Mouse (Mus musculus): ENCODE results near the gene Ptprcap. TPM values are rescaled to one million over a fixed set of nuclear protein-coding genes. Genes with fewer than 3 reads are reported as not detected.
"Not testable (repeated sequence)": the region's sequence is repeated elsewhere in the genome, so short reads cannot be mapped to it uniquely, and the experiment has no call there.

Gene Ptprcap
- total and polyA plus RNA-seq, 3 experiments, result 67.9 to 75.7 TPM; not detected in 1

GRCm38 (mm10) chr19:4134354-4134753 lies 19.1 kb upstream of the Ptprcap start:
- Histone ChIP-seq H3K27me3 (ENCODE audit: control insufficient read depth in 1 of 2, insufficient read depth in 2 of 2, low read length in 2 of 2) (no peaks in the 10 kb centered on the region), H3K9me3 (replicated peaks; ENCODE audit: insufficient read depth, low read length) (no peaks in the 10 kb centered on the region), H3K4me1 (ENCODE audit: control insufficient read depth in 1 of 2, insufficient read depth in 2 of 2, low read length in 2 of 2) (no peaks in the 10 kb centered on the region), H3K79me2 (ENCODE audit: control insufficient read depth, insufficient read depth, low read length, poor library complexity) (no peaks in the 10 kb centered on the region), H3K36me3 (ENCODE audit: control insufficient read depth in 1 of 2, insufficient read depth in 2 of 2, low read length in 2 of 2) (no peaks in the 10 kb centered on the region; a peak in 1 of 4 replicates), H3K4me3 (ENCODE audit: control insufficient read depth in 1 of 2, insufficient read depth in 1 of 2, low read depth in 2 of 2, low read length in 2 of 2) (no peak overlapping the region), H3K27ac (ENCODE audit: control insufficient read depth, low read depth, low read length) (no peak overlapping the region), H3K9ac (ENCODE audit: control insufficient read depth, low read depth, low read length, poor library complexity, severe bottlenecking) (no peak overlapping the region)
- no peak for TF ChIP-seq ZNF384 (IDR thresholded peaks at IDR 0.05; ENCODE audit: low read depth, low read length)
- TF ChIP-seq CHD2 (IDR thresholded peaks at IDR 0.05; ENCODE audit: low read length), result no peak
- no peak for TF ChIP-seq MEF2A (IDR thresholded peaks at IDR 0.05; ENCODE audit: extremely low read depth, insufficient replicate concordance, low read depth, low read length, poor library complexity, severe bottlenecking)
- no peak for TF ChIP-seq RCOR1 (IDR thresholded peaks at IDR 0.05; ENCODE audit: low read depth, low read length)
- TF ChIP-seq ZC3H11A (IDR thresholded peaks at IDR 0.05; ENCODE audit: low read depth, low read length), result no peak
- no peak for TF ChIP-seq USF2 (IDR thresholded peaks at IDR 0.05; ENCODE audit: borderline replicate concordance in 1 of 2, insufficient read depth in 1 of 2, low read depth in 1 of 2, low read length in 2 of 2)
- no peak for TF ChIP-seq POLR2AphosphoS5 (IDR thresholded peaks at IDR 0.05; ENCODE audit: borderline replicate concordance, low read depth, low read length)
- no peak for TF ChIP-seq MYB (IDR thresholded peaks at IDR 0.05; ENCODE audit: low read depth, low read length)
- no peak for TF ChIP-seq TAL1 (IDR thresholded peaks at IDR 0.05; ENCODE audit: low read length)
- no peak for TF ChIP-seq CTCF (IDR thresholded peaks at IDR 0.05 in 2 of 3, conservative IDR thresholded peaks at IDR 0.05 in 1 of 3; ENCODE audit: control insufficient read depth in 1 of 3, insufficient read depth in 1 of 3, low read depth in 2 of 3, low read length in 3 of 3, poor library complexity in 1 of 3, severe bottlenecking in 1 of 3)
- TF ChIP-seq NRF1 (IDR thresholded peaks at IDR 0.05; ENCODE audit: insufficient read depth, low read depth, low read length, poor library complexity, severe bottlenecking), result no peak
- TF ChIP-seq POLR2AphosphoS2 (IDR thresholded peaks at IDR 0.05; ENCODE audit: low read length), result no peak
- TF ChIP-seq MAX (IDR thresholded peaks at IDR 0.05; ENCODE audit: low read length), result no peak
- TF ChIP-seq CHD1 (IDR thresholded peaks at IDR 0.05; ENCODE audit: low read depth, low read length), result no peak
- no peak for TF ChIP-seq ELF1 (IDR thresholded peaks at IDR 0.05; ENCODE audit: low read depth, low read length)
- no peak for TF ChIP-seq E2F4 (IDR thresholded peaks at IDR 0.05; ENCODE audit: borderline replicate concordance, low read depth, low read length)
- TF ChIP-seq ZKSCAN1 (IDR thresholded peaks at IDR 0.05; ENCODE audit: low read depth, low read length), result no peak
- TF ChIP-seq TBP (IDR thresholded peaks at IDR 0.05; ENCODE audit: low read depth, low read length), result no peak
- no peak for DNase-seq (ENCODE audit: low read depth, low spot score)

GRCm38 (mm10) chr19:4135229-4135962 lies 18.0 kb upstream of the Ptprcap start:
- H3K4me3 ChIP-seq (ENCODE audit: control insufficient read depth in 1 of 2, insufficient read depth in 1 of 2, low read depth in 2 of 2, low read length in 2 of 2), result not testable (repeated sequence)

More at GRCm38 (mm10) chr19:4135229-4135962, 18.0 kb upstream of the Ptprcap start:
- H3K27ac ChIP-seq (ENCODE audit: control insufficient read depth, low read depth, low read length); DNase-seq (ENCODE audit: low read depth, low spot score); H3K9ac ChIP-seq (ENCODE audit: control insufficient read depth, low read depth, low read length, poor library complexity, severe bottlenecking); H3K4me1 ChIP-seq (ENCODE audit: control insufficient read depth in 1 of 2, insufficient read depth in 2 of 2, low read length in 2 of 2); H3K27me3 ChIP-seq (ENCODE audit: control insufficient read depth in 1 of 2, insufficient read depth in 2 of 2, low read length in 2 of 2); H3K79me2 ChIP-seq (ENCODE audit: control insufficient read depth, insufficient read depth, low read length, poor library complexity); H3K9me3 ChIP-seq (replicated peaks; ENCODE audit: insufficient read depth, low read length); H3K36me3 ChIP-seq (ENCODE audit: control insufficient read depth in 1 of 2, insufficient read depth in 2 of 2, low read length in 2 of 2): not testable (repeated sequence)

Measured in MEL (cell line).